Mouse (Mus musculus) adrenal gland, postnatal 10 days (tissue): ENCODE measurements at regions not wholly inside any gene's neighbourhood (a gene's known extent, or its start where the extent isn't known, plus 50 kb on each side); places are given as distances from the start of the nearest gene placed in this dataset.

Experiments
- DNase-seq: peaks from one replicate; pipeline ENCODE4 v3.0.0; 2021; ENCODE audit warnings: mixed read lengths

DNA sequence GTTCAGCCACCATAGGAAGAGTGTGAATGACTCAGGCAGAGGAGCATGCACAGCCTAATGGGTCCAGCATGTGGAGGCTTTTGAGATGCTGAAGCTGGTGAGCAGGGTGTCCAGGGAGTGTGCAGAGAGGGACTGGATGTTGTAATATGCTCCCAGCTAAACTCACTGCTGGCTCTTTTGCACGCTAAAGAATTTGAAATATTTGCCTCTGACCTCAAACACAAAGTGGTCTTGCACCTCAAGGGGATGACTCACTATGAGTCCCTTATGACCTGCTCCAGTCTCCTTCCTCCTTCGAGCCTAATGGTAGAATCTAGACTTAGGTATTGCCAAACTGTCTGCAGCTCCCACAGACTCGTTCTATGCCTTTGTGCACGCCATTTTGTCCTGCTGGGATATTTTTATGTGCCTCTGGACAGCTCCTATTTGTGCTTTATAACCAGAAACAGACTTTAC, 55.0 kb upstream of the Slit3 start:
- DNase-seq = no peak

DNA sequence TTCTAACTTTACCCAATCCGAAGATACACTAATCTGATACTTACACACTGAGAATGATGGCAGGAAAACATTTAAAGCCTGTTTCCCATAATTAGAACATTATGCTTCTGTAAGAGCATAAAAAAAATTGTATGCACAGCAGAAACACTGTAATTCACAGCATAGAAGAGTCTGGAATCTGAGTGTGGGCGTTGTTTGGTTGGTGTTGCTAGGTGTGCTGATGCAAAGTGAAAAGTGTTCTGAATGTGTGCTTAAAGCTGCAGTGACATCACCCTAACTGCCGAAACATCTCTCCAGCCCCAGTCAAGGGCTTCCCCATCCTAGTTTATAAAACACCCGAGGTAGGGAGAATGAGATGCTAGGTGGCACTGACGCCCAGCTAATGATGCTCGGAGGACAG, 63.2 kb upstream of the Slit3 start:
- DNase-seq = no peak

DNA sequence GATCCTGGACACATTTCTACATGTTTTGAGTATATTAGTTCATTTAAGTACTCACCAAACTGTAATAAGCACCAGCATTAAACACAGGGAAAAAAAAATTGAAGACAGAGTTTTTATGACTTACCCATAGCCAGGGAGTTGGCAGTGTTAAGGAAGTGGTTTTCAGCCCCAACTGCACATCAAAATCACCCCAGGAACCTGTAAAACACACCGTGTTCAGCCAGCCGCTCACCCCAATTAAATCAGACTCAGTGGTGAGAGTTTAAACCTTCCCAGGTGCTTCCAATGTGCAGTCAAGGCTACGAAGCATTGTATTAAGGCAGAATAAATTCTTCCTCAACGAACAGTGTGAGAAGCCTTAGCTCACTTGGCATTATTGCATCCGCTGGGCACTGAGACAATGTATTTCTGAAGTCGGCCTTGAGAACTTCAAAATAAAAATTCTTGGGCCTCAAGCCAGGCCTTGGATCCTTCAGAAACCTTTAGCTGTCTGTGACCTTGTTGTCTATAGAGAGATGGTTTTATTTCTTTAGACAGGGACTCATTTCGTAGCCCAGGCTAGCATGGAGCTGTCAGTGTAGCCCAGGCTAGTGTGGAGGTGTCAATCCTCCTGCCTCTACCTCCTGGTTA, 65.4 kb upstream of the Slit3 start:
- peak; percentile 64 for DNase-seq

DNA sequence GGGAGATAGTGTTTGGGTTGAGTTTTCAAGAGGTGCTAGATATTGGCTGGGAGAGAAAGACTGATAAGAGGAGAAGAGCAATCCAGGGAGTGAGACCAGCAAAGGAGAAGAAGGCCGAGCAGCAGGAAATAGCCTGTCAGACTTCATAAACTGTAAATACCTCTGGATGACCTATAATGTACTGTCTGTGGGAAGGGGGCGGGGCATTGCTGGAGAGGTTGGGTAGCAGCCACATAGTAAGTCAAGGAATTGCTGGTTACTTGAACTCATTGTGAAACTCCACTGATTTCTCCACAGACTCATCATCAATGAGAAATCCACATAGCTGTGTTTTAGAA, 67.4 kb upstream of the Slit3 start:
- peak; percentile 17 for DNase-seq

DNA sequence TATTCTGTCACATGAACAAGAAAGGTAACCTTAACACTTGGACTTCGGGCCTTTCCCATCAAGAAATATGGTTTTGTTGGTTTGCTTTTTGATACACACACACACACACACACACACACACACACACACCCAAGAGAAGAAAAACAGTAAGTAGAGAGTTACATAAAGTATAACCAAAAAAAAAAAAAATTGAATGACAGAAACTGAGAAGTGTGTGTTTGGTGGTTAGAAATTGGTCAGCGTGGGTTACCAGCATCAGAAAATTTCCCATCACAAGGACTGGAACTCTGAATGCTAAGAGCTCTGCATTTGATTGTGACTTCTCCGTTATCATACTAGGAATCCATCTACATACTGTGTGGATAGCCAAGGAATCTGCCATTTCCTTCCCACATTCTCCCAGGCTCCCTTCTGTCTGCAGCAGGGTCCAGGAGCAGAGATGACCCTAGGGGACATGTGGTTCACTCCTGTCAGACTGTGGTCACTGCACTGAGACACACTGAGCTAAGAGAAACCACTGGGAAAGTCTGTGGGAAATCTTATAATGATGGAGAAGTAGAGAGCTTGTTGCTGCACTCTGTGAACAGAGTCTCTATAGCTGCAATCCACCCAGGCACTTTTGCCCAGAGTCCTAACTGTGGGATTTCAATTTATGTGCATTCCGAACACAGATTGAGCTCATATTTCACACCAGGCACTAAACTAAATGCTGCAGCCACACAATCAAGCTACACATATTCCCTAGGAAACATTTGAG, 68.0 kb upstream of the Slit3 start:
- no peak for DNase-seq

DNA sequence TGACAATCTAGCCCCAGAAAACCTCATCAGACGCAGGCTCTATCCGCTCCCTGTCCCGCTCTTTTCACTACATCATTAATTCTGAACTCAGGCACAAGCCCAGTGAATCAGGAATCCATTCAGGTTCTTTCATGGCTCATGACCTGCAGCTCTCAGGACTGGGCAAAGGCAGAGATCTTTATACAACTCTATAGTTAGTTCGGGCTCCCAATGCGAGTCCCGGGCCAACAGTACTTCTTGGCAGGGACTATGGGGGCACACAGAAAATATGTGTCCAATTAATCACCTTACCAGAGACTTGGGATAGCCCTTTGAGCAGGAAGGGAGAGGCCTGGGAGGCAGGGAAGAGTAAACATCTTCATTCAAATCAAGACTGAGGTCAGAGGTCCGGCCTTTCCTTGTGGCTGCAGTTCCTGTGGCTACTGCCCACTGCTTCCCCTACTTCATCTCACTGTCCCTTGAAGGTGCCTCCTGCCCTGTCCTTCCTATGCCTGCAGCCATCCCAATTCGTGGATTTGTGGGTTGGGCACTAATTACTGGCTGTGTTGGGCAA, 71.3 kb upstream of the Slit3 start:
- no peak for DNase-seq

DNA sequence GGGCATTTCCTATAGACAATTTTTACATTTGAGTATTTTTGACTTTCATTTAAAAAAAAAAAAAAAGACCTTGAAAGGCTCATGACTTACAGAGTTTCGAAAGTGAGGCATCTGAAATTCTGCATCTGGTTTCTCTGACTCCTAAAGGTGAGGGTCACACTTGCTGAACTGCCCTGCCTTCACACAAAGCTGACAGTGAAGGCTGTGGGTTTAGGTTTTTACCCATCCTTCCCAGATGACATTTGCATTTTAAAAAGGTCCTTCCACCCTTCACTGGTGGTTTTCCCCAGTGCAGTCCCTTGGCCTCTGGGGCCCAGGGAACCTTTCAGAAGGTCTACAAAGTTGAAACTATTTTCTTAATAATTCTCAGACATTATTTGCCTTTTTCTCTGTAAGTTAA, 76.4 kb upstream of the Slit3 start:
- DNase-seq = no peak

DNA sequence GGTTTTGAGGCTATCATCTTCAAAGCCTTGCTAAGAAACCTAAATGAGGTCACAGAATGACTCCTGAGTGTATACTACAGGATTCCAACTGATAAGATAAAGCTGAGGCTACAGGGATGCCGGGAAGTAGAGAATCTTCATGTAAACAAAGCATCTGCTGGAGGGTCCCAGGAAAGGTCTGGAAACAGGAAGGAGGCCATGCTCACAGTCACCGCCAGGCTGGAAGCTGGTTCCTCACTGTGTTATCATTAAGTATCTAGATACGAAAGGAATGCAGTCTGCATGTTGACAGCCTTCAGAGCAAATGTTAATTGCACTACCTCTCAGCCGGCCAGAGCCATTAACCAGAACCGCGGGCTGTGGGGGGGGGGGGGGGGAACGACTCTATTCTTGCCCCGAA, 96.6 kb upstream of the Slit3 start:
- no peak for DNase-seq

DNA sequence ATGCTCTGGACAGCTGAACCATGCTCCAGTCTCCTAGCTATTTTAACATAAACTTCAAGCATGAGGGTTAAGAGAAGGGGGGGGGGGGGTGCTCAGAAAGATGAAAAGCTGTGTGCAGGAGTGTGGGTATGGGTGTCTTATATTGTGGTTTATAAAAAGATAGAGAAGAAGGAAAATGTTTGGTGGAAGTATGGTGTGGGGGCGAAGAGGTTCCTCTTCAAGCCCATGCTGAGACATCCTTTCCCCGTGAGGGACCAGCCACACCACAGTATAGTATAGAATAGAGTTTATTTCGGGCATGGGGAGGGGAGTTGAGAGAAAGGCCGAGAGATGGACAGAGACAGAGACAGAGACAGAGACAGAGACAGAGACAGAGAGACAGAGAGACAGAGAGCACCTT, 97.2 kb upstream of the Slit3 start:
- DNase-seq = no peak

DNA sequence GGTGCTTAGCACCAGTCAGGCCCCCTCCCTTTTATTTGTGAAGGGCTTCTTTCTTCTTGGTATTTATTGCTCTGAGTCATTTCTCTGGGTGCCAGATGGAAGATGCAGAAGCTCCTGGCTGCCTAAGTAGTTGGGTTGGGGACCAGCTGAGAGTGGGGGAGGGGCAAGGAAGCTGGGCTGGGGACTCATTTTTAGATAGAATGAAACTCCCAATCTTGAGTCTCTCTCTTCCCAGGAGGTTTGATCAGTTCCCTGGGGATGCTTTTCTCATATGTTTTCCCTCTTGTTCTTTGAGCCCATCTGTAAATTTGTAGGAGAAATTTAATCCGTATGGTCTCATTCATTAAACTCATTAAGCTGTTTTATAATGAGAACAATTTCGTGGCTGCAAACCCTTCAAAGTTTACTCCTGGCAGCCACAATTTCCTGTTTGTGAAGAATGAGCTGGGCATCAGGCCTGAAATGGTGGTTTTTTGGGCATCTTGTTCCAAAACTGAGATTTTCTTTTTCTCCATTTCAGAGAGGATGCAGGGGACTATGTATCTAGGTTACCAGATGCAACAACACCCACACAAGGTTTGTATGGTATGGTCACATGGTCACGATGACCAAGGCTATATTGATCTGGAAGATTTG, 98.9 kb upstream of the Slit3 start:
- no peak for DNase-seq

DNA sequence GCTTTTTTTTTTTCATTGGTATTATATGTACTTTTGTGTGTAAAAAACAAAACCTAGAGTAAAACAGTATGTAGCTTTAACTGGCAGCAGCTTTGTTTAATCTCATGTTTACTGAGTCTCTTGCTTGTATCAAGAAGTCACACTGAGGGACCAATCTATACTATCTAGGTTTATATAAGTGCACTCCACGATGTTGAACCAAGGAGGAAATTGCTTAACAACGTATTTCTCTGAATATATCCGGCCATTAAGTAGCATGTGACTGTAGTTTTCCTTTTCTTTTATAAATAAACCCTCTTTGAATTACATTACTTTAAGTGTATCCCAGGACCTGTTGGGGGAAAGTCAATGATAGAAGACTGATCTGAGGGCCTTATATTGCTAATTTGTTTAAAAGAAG, 104.0 kb upstream of the Slit3 start:
- no peak for DNase-seq

DNA sequence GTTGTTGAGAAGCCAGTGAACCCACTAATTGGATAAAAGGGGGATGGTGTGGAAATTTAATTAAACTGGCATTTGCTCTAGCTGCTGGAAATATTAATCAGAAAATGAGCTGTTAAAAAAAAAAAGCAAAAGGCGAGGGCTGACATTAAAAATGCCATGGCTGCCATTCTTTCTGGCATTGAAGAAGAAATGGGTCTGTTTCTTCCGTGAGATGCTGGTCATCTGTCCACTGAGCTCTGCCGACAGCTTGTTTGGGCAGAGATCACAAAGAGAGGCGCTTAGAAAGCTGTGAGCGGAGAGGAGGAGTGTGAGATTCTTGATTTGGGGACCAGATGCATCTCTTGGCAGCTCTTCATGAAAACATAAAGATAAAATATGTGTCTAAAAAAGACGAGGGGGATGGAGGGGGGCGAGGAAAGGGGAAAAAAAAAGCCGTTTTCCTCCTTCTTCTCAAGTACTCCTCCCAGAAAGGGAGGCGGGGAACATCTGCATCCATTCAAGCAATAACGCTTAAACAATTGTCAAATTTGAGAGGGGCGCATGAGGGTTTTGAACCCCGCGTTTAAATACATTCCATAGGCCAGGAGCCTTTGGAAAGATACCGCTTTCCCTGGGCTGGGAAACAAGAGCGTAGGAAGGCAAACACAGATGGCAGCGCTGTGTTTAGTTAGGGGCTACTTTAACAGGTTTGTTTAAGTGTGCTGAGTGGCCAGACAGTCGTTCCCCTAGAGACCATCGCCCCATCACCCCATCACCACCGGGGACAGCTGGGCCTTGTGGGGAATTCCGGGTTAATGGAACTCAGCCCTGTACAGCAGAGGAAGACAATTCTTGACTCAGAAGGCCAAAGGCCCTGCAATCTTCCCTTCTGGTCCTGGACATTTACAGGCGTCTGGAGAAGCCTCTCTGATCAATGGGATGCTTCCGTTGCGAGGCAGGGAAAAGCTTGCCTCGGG, 109.2 kb upstream of the Slit3 start:
- DNase-seq = no peak

DNA sequence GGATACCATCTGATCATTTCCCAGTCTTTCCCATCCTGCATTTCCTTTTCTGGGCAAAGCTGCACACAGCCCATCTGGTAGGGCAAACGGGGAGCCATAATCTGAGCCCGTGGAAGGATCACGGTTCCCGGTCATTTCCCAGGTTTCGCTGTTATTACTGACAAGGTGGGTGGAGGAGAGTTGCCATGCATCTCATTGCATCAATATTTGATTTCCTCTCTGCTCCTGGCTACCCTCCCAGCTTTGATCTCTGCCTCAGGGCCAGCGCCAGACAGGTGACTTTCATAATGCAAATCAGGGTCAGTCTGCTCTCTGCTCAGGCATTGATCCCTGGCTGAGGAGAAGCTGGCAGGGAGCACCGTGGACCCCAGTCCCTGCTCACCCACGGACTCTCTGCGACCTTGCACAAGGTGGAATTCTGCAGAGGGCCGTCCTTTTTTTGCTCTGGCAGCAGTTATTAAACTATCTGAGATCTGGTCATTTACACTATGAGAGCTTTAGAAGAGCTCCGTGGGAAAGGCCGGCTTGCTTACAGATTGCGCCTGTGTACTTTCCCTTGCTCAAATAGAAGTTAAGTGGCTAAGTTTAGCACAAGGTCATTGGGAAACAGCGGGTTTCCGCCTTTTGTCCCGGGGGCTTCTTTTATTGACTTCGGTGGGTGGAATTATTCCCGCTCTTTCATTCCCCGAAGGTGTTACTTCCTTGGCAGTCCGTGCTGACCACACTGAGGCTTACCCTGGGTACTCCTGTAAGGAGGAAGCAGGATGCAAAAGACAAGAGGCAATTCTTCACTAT, 114.1 kb upstream of the Slit3 start:
- DNase-seq = peak; percentile 30

DNA sequence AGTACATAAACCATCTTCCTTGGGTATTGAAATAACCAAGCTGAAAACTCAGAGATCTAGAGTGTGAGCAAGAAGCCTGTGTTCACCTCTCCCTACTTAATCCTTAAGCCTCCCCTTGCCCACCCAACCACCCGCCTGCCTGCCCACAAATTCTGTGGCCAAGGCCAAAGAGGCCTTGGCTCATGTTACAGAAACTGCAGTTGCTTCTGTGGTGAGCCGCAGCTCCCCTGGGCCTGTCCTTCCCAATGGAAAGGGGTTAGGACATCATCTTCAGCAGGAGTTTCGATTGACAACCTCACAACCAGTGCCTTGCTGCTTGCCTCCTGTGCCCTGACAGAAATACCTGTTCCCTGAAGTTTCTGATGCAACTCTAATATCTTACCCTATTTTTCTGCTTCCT, 115.9 kb upstream of the Slit3 start:
- DNase-seq = no peak

DNA sequence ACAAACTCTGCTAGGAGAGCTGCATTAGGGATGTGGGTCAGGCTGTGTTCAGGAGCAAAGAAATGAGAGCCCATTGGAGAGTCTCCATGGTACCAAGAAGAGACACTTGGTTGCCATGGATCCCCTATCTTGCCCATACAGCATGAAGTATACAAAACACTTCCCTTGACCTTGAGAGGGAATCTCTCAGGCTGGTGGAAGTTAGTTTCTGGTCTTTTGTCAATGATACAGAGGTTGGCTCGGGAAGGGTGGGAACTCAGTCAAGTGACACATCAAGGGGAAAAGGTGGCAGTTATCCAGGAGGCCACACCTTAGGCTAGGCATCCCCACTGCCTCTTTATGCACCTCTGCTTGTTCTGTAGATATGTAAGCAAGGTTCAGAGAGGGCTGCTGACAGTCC, 116.6 kb upstream of the Slit3 start:
- DNase-seq = no peak

DNA sequence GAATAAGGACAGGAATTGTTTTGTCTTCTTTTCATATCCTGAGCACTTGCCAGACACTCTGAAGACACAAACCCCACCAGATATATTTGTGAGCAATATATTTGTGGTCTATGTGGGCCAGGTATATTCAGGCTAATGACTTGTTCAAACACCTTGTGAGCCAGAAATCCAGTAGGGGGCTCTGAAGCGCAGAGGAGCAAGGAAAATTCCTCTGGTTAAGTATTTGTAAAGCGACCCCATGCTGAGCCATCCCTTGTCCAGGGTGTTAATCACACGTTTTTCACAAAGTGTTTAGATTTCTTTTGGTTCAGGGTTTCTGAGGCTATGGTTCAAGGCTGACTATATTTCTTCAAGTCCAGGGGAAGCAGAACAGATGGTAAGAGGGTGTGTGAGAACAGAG, 117.1 kb upstream of the Slit3 start:
- no peak for DNase-seq

DNA sequence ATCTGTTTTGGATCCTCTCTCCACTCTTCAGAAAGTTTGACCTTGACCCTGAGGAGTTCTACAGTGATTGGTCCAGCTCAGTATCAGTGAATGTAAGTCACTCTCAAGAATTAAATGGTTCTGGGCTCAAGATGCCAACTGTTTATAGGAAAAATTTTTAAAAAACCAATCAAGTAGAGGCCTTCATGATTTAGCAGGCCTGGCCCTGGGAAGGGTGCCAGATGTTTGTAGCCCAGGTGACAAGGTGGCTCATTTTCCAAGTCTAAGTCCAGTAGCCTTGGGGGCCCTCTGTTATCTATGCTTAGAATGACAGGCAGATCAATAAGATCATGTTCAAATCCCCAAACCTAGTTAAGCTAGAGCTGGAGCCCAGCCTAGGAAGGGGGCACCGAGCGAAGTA, 123.1 kb upstream of the Slit3 start:
- no peak for DNase-seq

DNA sequence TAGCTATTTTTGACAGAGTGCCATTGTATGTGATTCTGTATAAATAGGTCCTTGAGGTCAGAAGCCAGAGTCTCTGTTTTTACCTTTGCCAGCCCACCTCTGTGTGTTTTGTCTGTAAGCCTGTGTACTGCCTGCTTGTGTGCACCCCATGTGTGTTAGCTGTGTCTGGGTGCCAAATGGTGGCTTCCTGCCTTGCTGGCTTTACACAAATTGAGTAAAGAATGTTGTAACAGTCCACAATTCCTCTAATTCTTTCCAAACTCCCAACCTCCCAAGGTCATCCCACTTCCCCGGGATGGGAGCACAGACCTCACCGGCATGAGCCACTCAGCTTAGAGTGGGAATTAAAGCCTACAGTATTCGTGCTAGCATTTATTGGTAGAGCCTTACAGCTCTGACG, 125.5 kb upstream of the Slit3 start:
- DNase-seq = no peak

DNA sequence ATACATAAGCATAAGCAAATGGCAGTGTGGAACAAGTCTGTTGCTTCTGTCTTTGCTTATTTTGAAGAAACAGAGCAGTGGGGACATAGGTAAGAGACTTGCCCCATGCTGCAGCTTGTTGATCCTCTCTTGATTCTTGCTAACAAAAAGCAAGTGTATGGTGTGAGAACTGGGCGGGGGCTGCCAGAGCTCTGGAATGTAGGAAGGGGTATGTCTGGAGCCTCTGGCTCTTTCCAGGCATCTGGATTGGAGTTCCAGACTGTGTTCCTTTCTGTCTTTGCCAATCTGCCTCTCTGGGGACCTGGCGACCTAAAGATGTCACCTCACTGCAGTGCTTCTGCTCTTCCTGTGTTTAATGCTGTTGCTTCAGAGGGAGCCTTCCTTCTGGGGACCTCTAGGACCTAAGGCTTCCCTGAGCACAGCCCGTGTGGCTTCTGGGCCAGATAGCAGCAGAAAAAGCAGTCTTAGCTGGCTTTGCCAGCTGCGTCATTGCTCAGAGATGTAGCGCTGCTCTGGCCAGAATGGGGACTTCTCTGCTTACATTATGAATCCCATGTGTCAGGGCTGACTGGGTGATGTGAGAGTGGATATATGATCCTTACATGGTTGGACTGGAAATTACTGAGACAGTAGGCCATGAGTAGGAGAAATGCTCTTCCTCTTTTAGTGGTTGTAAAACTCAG, 138.1 kb upstream of the Slit3 start:
- no peak for DNase-seq

DNA sequence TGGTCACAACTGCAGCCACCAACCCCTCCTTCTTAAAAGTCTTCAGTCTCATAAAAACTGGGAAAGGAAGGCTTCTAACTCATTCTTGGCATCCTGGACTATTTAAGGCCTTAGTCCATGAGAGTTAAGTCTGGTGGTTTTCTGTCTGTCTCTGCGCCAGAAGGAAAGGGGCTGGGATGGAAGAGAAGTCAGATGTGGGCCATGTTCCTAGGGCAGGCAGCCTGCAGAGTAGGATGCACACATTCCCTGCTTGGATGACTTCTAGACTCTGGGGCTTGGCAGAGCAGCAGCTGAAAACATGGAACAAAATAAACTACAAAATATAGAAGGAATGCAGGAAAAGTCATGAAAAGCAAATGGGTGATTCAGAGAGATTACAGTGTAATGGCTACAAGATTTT, 140.8 kb upstream of the Slit3 start:
- DNase-seq = no peak

DNA sequence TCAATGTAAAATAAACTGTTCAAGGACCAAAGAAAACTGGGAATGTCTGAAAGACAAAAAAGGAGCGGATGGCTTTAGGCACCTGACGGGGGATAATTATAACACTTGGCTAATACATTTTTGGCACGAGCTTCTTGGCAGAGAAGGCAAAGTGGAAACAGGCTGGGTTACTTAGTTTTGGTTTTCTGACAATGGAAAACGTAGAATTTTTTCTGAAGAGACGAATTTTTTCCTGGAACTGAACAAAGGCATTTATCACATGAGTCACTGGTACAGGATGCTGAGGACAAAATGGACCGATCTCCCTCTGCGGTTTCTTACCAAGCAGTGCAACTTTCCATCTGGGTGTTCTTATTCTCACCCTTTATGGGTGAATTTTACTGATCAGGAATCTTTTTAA, 143.2 kb upstream of the Slit3 start:
- DNase-seq = no peak
